Mouse (Mus musculus) neural tube, embryonic 10.5 days (tissue): Measurements from ENCODE around the gene Gm8122.
"Not testable (repeated sequence)": the region's sequence is repeated elsewhere in the genome, so short reads cannot be mapped to it uniquely, and the experiment has no call there.

Experiments
- DNase-seq: peaks from one replicate; pipeline ENCODE4 v3.0.0-alpha.2; 2017; ENCODE audit warnings: low spot score; ENCODE audit errors: extremely low spot score

Gm8122 gene

DNA sequence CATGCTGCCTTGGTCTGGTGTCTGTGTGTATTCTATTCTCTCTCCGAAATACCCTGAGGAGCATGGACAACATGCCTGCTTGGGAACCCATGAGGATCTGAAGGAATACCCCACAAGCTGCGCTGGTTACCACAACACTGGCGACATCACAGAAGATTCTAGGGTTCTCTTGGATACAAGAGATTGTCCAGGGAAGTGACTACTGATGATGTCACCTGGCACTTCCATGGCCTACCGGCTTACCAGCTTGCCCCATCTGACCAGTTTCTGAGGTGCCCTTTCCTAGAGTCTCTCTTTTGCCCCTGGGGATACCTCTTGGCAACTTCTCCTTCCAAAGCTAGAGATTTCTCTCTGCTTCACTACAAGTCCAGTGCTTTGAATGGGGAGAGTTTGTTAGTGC, at the start of gene Gm8122:
Gm8122 (minus strand) TSS at position 101 of the 400 bp plus-strand sequence.
- DNase-seq = not testable (repeated sequence)

GRCm38 (mm10) chr14:43278681-43279080, 43.6 kb upstream of the Gm8122 start:
- not testable (repeated sequence) for DNase-seq

DNA sequence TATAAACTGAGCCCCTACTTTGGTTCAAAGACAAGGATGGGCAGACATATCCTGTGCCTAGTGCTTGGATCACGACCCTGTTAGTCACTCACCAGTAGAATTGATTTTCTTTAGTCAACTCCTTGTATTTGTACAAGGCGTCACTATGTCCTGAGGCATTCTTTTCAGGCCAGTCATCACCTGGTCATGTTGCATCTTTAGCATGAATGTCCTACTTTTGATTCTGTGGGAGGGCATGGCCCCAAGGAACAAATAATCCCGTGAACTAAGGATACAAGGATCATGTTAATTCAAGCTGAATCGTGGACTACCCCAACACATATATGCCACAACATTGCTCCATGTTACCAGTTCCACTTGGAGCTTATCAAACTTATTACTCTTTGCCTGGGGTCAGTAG, 43.0 kb upstream of the Gm8122 start:
- DNase-seq = not testable (repeated sequence)

- DNase-seq = not testable (repeated sequence)
These were observed 42.4 kb upstream of the Gm8122 start for GRCm38 (mm10) chr14:43277468-43277867.

DNA sequence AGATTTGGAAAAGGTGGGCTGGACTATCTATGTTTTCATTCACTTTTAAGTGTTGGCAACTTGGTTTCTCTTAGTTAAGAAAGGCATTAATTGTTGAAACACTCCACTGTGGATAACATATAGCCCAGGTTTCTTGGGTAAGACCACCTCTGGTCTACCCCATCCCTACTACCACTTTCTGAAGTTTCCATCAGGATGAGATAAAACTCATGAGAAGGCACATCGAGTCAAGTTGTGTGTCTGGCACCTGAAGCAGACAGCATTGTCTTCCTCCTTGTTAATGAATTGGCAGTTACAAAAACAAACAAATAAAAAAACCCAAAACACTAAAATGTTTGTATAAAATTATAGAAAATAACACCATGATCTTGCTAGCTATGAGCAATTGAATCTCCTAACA, 40.6 kb upstream of the Gm8122 start:
- not testable (repeated sequence) for DNase-seq

GRCm38 (mm10) chr14:43274986-43275511, 39.9 kb upstream of the Gm8122 start, which contains the start of gene Gm9732:
Gene Gm9732, plus strand, starts transcription at chr14:43275036.
- DNase-seq = not testable (repeated sequence)

DNA sequence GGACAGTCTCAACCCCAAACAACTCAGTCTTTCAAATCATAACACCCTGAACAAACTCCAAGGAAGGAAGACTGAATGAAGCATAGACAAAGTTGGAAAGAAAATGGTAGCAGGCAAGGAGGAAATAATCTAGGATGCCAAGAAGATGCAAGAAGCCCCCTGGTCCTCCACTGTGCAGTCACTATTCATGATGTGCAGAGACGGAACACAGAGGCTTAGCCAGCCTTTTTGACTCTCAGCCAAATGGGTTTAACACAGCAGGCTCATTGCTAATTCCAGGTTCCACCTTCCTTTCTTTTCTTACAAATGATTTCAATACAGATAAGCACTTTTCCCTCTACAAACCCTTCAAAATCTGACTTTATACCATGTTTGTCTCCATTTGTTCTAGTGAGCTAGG, 38.1 kb upstream of the Gm8122 start:
- DNase-seq = not testable (repeated sequence)

DNA sequence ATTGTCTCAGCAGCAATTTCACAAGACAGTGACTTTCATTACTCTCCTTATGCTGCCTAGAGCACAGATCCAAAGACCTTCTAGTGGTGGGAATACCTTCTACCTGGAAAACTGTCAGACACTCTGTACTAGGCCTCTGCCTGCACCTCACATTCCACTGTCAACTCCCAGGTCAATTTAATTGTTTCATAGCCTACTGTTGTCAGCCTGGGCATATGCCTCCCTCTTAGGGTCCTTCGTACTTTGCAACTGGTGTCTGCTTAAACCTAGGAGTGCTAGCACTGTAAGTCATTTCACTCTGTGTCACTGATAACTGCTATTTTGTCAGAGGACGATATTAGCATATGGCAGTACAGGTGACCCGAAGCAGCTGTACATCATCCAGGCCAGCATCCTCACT, 34.1 kb upstream of the Gm8122 start:
- not testable (repeated sequence) for DNase-seq

DNA sequence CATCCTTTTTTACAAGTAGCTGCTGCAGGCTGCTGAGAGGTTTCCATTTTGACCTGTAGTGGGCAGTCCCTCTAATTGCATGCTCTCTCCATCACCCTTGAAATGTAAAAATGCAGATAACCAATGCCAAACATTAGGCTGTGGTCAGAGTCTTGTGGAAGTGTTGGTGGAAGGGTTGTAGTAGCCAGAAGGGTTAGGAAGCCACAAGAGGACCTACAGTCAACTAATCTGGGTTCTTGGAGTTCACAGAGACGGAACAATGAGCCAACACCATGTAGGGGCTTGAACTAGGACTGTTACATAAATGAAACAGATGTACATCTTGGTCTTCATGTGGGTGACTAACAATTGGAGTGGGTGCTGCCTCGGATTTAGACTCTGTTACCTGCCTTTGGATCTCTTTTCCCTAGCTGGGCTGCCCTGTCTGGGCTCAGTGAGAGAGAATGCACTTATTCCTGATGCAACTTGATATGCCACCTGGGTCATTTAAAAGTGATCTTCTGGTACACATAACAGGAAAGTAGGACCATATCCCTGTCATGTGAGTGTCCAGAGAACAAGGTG, 33.5 kb upstream of the Gm8122 start:
- DNase-seq = not testable (repeated sequence)

DNA sequence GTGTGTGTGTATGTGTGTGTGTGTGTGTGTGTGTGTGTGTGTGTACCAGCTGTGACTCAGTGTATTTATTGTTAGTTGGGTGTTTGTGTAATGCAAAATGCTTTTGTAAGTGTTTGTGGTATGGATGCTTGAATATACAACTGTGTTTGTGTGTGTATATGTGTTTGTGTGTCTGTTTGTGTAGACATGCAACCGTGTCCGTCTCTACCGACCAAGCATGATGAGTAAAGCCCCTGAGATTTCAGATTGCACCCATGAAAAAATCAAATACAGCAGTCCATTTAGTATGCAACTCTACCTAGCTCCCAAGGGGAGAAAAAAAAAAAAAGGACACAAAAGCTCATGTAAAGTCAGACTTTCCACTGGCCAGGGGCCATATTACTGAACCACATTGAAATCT, 28.3 kb upstream of the Gm8122 start:
- not testable (repeated sequence) for DNase-seq

DNA sequence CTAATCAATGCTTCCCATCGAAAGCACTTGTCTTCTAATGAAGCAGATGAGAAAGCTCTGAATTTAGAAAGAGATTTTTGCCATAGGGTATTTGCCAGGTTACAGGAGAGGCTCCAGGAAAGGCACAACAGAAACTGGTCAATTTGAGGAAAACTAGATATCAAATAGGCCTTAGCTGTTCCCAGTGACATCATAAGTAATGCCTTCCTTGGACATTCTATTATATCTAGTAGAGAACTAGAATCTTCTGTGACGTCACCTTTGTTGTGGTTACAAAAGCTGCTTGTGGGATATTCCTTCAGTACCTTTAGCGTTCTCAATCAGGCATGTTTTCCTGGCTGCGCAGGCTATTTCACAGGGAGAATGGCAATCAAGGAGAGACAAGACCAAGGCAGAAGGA, 23.2 kb upstream of the Gm8122 start, which contains the start of gene Gm8126:
Gm8126 (plus strand) TSS at position 301 of the 400 bp plus-strand sequence.
- not testable (repeated sequence) for DNase-seq

DNA sequence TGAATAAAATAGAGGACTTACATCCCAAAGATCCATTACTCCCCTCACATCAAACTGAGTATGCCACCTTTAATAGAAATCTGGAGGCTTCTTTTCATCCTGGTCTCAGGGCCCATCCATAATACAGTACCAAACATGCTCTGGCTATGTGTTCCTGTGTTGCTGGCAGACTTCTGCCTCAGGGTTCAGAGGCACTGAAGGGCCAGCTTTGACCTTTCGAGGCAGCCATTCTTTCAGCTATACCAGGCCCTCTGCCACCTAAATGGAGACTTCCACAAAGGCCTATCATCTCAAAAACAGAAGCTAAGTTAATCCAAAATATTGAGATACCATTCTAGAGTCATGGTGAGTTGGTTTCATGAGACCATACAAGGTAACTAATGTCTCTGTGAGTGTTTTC, 21.4 kb upstream of the Gm8122 start:
- DNase-seq = not testable (repeated sequence)

DNA sequence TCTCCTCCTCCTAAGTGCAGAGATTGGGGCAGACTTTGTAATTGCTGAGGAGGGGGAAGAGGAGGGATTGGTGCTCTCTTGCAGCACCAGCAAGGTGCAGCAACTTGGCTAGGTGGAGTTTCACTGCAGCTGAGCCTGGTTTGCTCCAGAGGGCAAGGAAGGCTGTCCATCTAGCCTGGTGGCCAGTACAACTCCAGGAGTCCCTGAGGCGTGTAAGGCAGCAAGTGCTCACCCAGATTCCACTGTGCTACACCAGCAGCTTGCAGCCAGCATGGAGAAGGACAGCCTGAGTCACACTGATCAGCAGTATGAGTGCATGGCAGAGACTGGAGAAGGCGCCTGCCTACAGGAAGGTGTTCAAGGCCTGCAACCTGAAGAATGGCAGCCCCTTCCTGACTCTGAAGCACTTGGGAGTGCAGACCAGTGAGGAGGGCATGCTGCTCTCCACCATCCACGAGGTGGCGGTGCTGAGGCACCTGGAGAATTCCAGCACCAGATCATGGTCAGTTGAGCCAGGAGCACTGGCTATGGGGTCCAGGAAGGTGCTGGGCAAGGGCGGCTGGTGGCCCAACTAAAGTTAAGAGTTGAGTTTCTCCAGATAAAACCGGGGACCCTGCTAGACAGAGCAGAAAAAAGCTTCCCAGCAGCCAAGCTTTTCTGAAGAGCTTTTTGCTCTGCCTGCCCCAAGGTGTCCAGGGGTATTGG, 15.6 kb upstream of the Gm8122 start:
- DNase-seq = not testable (repeated sequence)

DNA sequence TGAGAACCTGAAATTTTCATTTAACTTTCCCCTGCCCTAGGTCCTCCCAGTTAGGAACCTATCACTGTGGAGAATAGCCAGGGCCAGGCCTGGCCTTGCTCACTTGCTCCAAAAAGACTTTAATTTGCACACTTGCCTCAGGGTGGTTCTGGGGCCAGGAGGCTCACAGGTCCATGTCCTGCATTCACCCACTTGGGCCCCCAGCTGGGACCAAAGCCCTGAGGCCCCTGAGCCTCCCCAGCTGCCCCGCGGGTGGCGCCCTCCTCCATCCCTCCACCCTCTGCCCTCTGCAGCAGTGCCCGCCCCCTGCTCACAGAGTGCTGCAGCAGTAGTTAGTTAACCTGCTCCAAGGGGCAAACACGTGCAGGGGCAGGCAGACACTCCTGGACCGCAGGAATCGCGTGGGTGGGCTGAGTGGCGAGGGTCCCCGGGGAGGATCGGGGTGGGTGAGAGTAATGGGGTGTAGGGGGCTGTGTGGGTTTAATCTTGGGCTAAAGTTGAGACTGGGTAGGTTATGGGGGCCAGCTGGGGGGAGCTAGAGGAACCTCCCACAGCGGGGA, 14.6 kb upstream of the Gm8122 start:
- not testable (repeated sequence) for DNase-seq

DNA sequence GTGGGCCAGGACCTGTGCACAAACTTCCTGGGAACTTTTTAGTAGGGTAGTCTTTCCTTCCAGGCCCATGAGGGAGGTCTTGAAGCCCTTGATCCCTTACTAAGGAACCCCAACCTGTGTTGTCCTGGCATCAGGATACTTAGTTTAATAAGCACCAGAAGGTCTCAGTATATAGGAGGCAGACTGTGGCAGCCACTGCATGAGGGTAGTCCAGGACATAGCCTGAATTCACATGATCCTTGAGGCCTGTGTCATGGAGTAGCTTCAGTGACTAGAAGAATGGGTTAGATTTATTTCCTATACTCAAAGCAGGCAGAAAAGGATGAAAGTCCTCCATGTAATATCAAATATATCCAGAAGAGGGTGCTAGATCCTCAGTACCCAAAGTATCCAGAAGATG, 2.7 kb upstream of the Gm8122 start:
- DNase-seq = not testable (repeated sequence)
